Mouse (Mus musculus): ENCODE results near the gene Wrb. TPM values are rescaled to one million over a fixed set of nuclear protein-coding genes. Genes with fewer than 3 reads are reported as not detected.
A peak's percentile ranks its signal among the peaks of the same experiment; 100 is the strongest.
"Not testable (repeated sequence)": the region's sequence is repeated elsewhere in the genome, so short reads cannot be mapped to it uniquely, and the experiment has no call there.

Wrb gene
- polyA plus RNA-seq, 1 experiment: 145 TPM

DNA sequence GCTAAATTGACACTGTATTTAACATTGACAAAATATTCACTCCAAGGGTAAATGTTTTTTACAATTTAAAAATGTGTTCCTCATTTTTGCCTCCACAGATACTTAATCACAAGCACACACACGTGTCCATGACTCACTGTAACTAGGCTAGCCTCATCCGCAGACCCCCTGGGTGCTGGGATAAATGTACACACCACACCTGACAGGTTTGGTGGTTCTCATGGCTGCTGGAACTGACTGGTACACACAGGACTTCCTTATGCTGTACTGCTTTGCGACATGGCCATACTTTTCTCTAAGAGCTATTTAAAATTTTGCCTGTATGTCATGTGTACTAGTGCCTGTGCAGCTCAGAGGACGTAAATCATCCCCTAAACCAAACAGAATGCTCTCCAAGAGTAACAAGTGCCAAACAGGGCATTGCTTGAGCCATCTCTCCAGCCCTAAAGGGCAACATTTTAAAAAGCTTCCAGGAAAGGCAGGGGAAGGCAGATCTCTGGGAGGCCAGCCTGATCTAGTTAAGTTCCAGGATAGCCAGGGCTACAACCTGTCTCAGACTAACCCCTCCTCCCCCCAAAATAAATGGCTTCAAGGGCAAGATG lies 25.1 kb upstream of the Wrb start:
- TF ChIP-seq CTCF (IDR thresholded peaks at IDR 0.05; ENCODE audit: borderline replicate concordance, insufficient read depth, low read depth, low read length): no peak
- no peak overlapping the region for H3K4me3 ChIP-seq (replicated peaks; ENCODE audit: insufficient read depth, low read depth, low read length)
- no peak overlapping the region for H3K27ac ChIP-seq (ENCODE audit: insufficient read depth, low read length)
- H3K27me3 ChIP-seq (ENCODE audit: control insufficient read depth, insufficient read depth, low read length): no peaks in the 10 kb centered on the region
- no peak for DNase-seq
- WGBS: 77% methylated on average over 4 of the region's 4 CpGs
- no peaks in the 10 kb centered on the region for H3K4me1 ChIP-seq (ENCODE audit: control insufficient read depth, insufficient read depth, low read length)

DNA sequence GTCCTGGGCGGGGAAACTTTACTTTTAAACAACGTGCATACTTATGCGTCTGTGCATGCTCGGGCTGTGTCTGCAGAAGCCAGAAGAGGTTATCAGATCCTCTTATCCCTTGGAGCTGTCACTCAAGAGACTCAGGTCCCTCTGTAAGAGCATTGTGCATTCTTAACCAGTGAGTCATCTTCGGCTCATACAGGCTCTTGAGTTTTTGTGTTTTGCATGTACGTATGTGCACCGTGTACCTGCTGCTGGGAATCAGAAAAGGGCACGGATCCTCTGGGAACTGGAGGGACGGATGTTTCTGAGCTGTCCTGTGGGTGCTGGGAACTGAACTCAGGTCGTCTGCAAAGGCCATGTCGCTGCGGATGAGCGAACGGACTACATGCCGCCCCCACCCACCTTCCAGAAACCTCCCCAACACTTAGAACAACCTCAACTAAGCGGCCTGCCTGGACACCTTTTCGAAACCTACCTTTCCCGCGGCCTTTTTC lies 18.5 kb upstream of the Wrb start:
- peak in 1 of 2 experiments; percentile 33 for DNase-seq
- TF ChIP-seq CTCF (IDR thresholded peaks at IDR 0.05; ENCODE audit: borderline replicate concordance, insufficient read depth, low read depth, low read length): no peak
- Histone ChIP-seq H3K4me3 (replicated peaks; ENCODE audit: insufficient read depth, low read depth, low read length) (peak overlapping the region; percentile 85), H3K27ac (ENCODE audit: insufficient read depth, low read length) (0 out of 2 replicates have a peak overlapping the region, but pooled peaks have one; percentile 63), H3K27me3 (ENCODE audit: control insufficient read depth, insufficient read depth, low read length) (no peaks in the 10 kb centered on the region), H3K4me1 (ENCODE audit: control insufficient read depth, insufficient read depth, low read length) (no peaks in the 10 kb centered on the region)
- WGBS: 6% methylated on average over 19 of the region's 19 CpGs

DNA sequence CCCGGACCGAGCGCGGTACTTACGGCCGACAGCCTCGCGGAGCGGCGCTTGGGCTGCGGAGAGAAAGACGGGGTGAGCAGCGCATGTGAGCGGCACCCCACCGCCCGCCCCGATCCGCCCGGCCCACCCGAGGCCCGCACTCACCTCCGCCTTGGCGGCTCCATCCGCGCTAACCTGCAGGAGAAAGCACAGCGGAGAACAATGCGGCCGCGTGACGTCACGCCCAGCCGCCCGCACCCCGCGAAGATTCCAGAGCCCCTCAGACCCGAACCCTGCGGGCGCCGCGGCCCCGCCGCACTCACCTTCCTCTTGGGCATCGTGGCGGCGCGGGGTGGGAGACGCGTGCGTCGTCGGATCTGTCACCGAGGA lies 17.9 kb upstream of the Wrb start:
- peak overlapping the region; percentile 63 for H3K27ac ChIP-seq (ENCODE audit: insufficient read depth, low read length)
- H3K27me3 ChIP-seq (ENCODE audit: control insufficient read depth, insufficient read depth, low read length): no peaks in the 10 kb centered on the region
- H3K4me1 ChIP-seq (ENCODE audit: control insufficient read depth, insufficient read depth, low read length): no peaks in the 10 kb centered on the region
- H3K4me3 ChIP-seq (replicated peaks; ENCODE audit: insufficient read depth, low read depth, low read length): peak overlapping the region; percentile 85
- whole genome bisulfite sequencing: under 1% methylated on average over 52 of the region's 52 CpGs
- DNase-seq: no peak
- no peak for TF ChIP-seq POLR2A (IDR thresholded peaks at IDR 0.05; ENCODE audit: borderline replicate concordance, insufficient read depth, low read length)
- no peak for TF ChIP-seq CTCF (IDR thresholded peaks at IDR 0.05; ENCODE audit: borderline replicate concordance, insufficient read depth, low read depth, low read length)

DNA sequence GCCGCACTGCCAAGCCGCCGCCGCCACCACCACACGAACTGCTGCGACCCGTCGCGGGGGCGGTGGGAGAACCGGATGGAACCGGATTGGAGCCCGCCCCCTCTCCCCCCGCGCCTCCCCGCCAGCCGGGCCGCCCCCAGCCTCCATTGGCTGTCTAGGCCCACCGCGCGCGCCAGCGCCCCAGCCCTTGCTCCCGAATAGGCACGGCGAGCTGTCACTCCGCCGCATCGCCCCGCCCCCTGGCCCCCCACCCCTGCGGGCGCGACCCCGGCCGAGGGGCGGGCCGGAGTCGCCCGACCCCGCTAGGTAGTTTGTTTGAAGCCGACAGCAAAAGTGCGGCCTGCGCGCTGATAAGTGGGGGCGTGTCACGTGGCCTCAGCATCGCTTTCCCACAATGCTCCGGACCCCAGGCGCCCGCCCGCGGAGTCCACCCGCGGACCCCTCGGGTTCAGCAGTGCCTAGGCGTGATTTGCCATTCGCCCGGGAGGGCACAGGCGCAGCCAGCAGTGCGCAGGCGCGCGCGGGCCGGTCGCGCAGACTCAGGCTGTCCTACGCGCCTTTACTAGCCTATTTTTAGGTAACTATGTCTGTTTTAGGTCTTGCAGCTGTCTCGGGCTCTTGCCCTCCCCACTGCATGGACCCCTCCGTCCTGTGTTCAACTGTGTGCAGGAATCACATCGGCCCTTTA lies 17.4 kb upstream of the Wrb start, which contains the start of gene Hmgn1:
TSS of gene Hmgn1 (minus strand) at position 73 of the 688 bp plus-strand sequence.
- H3K4me3 ChIP-seq (replicated peaks; ENCODE audit: insufficient read depth, low read depth, low read length): peak within 1 kb of the TSS; percentile 85
- WGBS: under 1% methylated on average over 65 of the region's 72 CpGs
- TF ChIP-seq CTCF (IDR thresholded peaks at IDR 0.05; ENCODE audit: borderline replicate concordance, insufficient read depth, low read depth, low read length) (no peak), POLR2A (IDR thresholded peaks at IDR 0.05; ENCODE audit: borderline replicate concordance, insufficient read depth, low read length) (peak; percentile 97)
- peak within 1 kb of the TSS; percentile 88 for H3K27ac ChIP-seq (ENCODE audit: insufficient read depth, low read length)
- DNase-seq: peak; percentile 94 to 98
- no peaks in the 10 kb centered on the region for H3K4me1 ChIP-seq (ENCODE audit: control insufficient read depth, insufficient read depth, low read length)
- no peaks in the 10 kb centered on the region for H3K27me3 ChIP-seq (ENCODE audit: control insufficient read depth, insufficient read depth, low read length)

DNA sequence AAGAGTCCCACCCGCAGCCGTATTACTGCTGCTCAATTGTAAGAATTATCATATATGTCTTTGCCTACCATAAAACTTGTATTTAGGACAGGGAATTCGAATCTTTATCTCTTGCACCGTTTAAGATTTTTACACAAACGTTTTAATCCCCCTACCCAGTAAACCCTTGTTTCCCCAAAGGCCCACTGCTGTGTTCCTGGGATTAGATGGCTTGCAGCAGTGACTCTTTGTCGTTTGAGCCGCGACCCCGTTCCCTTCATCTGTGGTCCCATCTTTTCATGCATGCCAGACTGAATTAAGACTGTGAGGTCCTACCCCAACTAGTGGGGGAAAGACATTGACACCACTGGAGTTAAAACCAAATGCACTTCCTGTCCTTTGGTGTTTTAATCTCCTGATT lies 16.7 kb upstream of the Wrb start:
- H3K27me3 ChIP-seq (ENCODE audit: control insufficient read depth, insufficient read depth, low read length): no peaks in the 10 kb centered on the region
- TF ChIP-seq POLR2A (IDR thresholded peaks at IDR 0.05; ENCODE audit: borderline replicate concordance, insufficient read depth, low read length) (no peak), CTCF (IDR thresholded peaks at IDR 0.05; ENCODE audit: borderline replicate concordance, insufficient read depth, low read depth, low read length) (no peak)
- WGBS: 3% methylated on average over 9 of the region's 9 CpGs
- H3K4me1 ChIP-seq (ENCODE audit: control insufficient read depth, insufficient read depth, low read length): no peaks in the 10 kb centered on the region
- no peak for DNase-seq
- peak overlapping the region; percentile 88 for H3K27ac ChIP-seq (ENCODE audit: insufficient read depth, low read length)
- H3K4me3 ChIP-seq (replicated peaks; ENCODE audit: insufficient read depth, low read depth, low read length): peak overlapping the region; percentile 85

DNA sequence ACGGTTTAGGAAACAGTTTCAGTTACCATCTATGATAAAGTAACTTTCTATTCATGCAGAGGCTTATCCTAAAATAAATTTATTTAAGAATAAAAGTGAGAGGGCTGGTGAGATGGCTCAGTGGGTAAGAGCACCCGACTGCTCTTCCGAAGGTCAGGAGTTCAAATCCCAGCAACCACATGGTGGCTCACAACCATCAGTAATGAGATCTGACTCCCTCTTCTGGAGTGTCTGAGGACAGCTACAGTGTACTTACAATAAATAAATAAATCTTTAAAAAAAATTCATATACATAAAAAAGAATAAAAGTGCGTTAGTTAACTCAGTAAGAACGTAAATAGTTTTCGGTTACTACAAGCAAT lies 478 bp upstream of the Wrb start:
- not testable (repeated sequence) for H3K27ac ChIP-seq (ENCODE audit: insufficient read depth, low read length); H3K27me3 ChIP-seq (ENCODE audit: control insufficient read depth, insufficient read depth, low read length); H3K4me3 ChIP-seq (replicated peaks; ENCODE audit: insufficient read depth, low read depth, low read length); DNase-seq; H3K4me1 ChIP-seq (ENCODE audit: control insufficient read depth, insufficient read depth, low read length)
- WGBS: 21% methylated on average over 6 of the region's 6 CpGs

DNA sequence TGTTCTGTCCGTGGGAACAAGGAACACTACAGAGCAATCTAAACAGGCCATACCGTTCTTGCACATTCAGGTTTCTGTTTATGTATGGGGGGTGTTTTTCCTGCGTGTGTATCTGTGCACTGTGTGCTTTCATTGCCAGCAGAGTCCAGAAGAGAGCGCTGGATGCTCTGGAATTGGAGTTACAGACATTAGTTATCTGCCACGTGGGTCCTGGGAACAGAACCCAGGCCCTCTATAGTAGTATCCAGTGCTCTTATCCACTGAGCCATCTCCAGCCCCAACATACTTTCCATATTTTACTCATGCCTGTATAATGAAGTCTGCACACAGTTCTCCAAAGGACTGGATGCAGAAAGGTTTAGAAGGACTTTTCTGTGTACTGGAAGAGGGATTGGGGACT lies 607 bp downstream of the Wrb start:
- WGBS: 0% methylated on average over 5 of the region's 5 CpGs
- no peak for TF ChIP-seq CTCF (IDR thresholded peaks at IDR 0.05; ENCODE audit: borderline replicate concordance, insufficient read depth, low read depth, low read length)
- TF ChIP-seq POLR2A (IDR thresholded peaks at IDR 0.05; ENCODE audit: borderline replicate concordance, insufficient read depth, low read length): no peak
- Histone ChIP-seq H3K4me1 (ENCODE audit: control insufficient read depth, insufficient read depth, low read length) (no peaks in the 10 kb centered on the region; the same call in 1 of the 2 replicates), H3K27me3 (ENCODE audit: control insufficient read depth, insufficient read depth, low read length) (no peaks in the 10 kb centered on the region), H3K4me3 (replicated peaks; ENCODE audit: insufficient read depth, low read depth, low read length) (peak overlapping the region; percentile 66), H3K27ac (ENCODE audit: insufficient read depth, low read length) (no peak overlapping the region)
- DNase-seq: no peak

DNA sequence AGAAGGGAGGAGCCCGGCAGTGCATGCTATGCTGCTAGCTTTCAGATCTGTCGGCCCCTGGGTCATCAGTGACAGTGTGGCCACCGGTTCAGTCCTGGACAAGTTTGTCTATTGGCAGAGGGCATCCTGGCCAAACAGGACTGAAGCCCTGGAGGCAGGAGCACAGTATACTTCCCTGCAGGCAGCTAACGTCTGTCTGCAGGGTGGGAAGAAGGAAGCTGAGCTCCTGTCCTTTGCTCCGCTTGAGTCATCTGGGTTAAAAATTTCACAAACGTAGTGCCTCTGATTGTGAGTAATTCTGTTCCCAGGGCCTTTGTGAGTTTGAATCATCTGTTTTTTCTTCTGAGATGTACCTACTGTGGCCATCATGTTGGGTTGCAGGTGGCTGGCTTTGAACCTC lies 3.6 kb downstream of the Wrb start:
- TF ChIP-seq CTCF (IDR thresholded peaks at IDR 0.05; ENCODE audit: borderline replicate concordance, insufficient read depth, low read depth, low read length) (no peak), POLR2A (IDR thresholded peaks at IDR 0.05; ENCODE audit: borderline replicate concordance, insufficient read depth, low read length) (no peak)
- Histone ChIP-seq H3K27me3 (ENCODE audit: control insufficient read depth, insufficient read depth, low read length) (no peaks in the 10 kb centered on the region), H3K4me1 (ENCODE audit: control insufficient read depth, insufficient read depth, low read length) (peaks cover 9% of the 10 kb centered on the region; the same call in 1 of the 2 replicates), H3K4me3 (replicated peaks; ENCODE audit: insufficient read depth, low read depth, low read length) (no peak overlapping the region), H3K27ac (ENCODE audit: insufficient read depth, low read length) (no peak overlapping the region)
- WGBS: 59% methylated on average over 6 of the region's 6 CpGs
- no peak for DNase-seq
